Mouse (Mus musculus) mouse embryonic stem cell (cell line): ENCODE measurements around the gene Olfr1451.
"Not testable (repeated sequence)": the region's sequence is repeated elsewhere in the genome, so short reads cannot be mapped to it uniquely, and the experiment has no call there.

Experiments used
- in situ Hi-C, 2 experiments: fragments of 300-500 bp; cut with MboI; formaldehyde crosslinking; loops; 1 replicate in 1 of 2; 3 replicates in 1 of 2; pipeline ENCODE4 v1.14.3; 2019 to 2020; ENCODE audit warnings: low sequenced_read_pairs in 2 of 2, low pct_unique_long_range_greater_than_20kb in 1 of 2, mixed read lengths in 1 of 2; ENCODE audit not compliant: unreplicated experiment in 1 of 2

Gene Olfr1451

DNA sequence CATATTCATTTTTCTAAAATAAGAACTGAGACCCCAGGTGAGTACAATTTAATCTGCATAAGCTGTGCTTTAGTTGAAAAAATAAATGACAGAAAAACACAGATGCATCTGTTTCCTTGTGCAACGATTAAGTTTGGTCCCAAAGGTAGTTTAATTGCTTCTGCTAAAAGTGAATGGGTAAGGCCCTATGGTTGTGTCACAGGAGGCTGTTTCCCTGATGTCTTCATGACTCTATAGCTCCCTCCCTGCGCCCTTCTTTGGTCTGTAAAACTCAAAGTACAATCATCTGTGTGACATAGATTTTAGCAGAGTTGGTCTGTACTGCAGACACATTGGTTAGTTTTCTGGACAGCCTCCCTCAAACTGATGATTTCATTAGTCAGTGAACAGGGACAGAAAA lies at the start of gene Olfr1451:
Olfr1451 (plus strand) TSS at position 301 of the 400 bp plus-strand sequence.
- in situ Hi-C loops: no loop called here

DNA sequence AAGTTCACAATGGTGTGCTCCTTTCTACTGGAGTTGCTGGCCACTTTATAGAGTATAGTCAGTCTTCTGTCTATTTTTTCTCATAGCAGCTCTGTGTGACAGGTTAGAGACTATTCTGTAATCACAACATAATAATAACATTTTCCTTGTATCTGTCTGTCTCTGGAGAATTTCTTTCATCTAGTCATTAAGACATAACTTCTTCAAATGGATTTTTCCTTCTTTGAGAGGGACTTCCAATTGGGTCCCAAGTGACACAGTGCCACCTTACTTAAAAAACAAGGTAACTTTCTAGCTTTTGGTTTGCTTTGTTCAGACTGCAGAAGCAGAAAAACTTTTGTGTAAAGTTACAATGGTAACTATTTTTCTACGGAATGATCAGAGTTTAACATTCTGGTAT lies 44.9 kb upstream of the Olfr1451 start, which contains the start of gene Olfr1450:
Olfr1450 (plus strand) TSS at position 301 of the 400 bp plus-strand sequence.
- in situ Hi-C loops: no loop called here

DNA sequence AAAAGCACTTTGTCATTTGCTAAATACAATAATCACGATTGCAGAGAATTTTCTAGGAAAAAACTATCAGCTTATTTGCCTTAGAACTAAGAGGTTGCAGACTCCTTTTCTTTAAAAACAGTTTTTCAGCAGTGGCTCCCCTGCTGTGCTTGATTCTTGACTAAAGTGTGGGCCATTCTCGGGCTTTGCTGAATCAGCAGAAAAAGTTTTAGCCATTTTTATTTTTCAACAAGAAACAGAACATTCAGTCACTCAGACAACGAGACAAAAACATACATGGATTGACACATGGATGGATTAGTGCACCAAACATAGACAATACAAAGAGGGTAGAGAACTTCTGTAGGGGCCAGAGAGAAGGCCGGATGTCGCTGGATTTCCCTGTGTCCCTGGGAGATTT lies 24.7 kb upstream of the Olfr1451 start:
- in situ Hi-C loops: not testable (repeated sequence)

DNA sequence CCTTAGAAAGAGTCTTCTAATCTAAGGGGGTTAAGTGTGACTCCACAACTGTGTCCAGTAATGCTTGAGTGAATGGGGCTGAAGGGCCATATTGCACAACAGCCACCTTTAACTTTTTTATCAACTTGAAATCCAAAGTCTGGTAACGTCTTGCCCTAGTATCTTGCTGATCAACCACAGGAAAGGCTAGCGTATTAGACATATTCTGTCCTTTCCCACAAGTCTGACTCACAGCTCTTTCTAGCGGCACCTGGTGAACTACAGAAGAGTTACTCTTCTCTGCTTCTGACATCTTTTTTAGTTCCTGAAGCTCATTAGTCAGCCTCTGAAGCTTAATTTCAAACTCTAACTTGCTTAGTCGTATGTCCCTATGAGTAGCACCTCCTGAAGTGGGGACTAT lies 2.5 kb upstream of the Olfr1451 start:
- in situ Hi-C loops: not testable (repeated sequence)

DNA sequence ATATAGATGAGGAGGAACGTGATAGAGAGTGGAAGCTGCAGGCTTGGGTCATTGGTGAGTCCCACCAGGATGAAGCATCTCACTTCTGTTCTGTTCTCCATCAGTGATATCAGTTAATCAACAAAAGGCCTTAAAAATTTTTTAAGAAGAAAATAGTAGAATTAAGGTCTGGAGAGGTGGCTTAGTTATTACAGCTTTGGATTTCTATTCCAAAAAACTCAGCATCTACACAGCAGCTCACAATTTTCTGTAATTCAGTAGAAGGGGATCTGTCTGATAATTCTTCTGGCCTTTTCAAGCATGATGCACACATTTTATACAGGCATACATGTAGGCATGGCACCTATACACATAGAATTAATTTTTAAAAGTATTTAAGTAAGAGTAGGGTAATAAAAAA lies 33.4 kb downstream of the Olfr1451 start, which contains the start of gene Olfr1453:
Olfr1453 (minus strand) TSS at position 101 of the 400 bp plus-strand sequence.
- in situ Hi-C loops: no loop called here
